Mouse (Mus musculus) E14TG2a.4 (cell line): ENCODE data around the gene Otud7a.

ENCODE experiments used
- CTCF ChIP-seq: conservative IDR thresholded peaks from 2 replicates; pipeline ENCODE4 v1.5.1; 2014; ENCODE audit warnings: low read length
- NANOG ChIP-seq: IDR thresholded peaks from 2 replicates; pipeline ENCODE4 v1.6.1; 2014; ENCODE audit warnings: borderline replicate concordance, low read length, mixed read lengths
- POU5F1 ChIP-seq: IDR thresholded peaks from 2 replicates; pipeline ENCODE4 v1.6.1; 2014; ENCODE audit warnings: low read length, borderline replicate concordance

DNA sequence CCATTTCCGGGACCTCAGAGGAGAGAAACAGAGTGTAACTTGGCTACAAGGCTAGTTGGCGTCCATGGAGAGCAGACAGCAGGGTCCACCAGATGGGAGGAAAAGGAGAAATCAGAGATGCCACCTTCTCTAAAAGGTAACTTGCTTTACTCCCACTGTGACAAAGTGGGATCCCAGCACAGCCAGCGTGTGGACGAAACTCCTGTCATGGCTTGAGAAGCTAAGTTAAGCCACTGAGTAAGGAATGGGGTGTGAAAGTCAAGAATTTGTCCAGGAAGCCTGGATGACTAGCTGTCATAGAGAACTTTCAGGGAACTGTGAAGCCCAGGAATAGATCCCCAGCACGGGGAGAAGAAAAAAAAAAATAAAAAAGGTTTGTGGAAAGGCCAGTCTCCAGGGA, 232.1 kb downstream of the Otud7a start:
- TF ChIP-seq CTCF: no peak
- TF ChIP-seq NANOG: no peak
- no peak for TF ChIP-seq POU5F1
